Mouse (Mus musculus): Measurements from ENCODE around the gene Tsku.
A peak's percentile ranks its signal among the peaks of the same experiment; 100 is the strongest.

Gene Tsku

GRCm38 (mm10) chr7:98323288-98324019, 37.7 kb downstream of the Tsku start:
- no peak for DNase-seq

GRCm38 (mm10) chr7:98322415-98322814, 38.7 kb downstream of the Tsku start:
- no peak for DNase-seq

GRCm38 (mm10) chr7:98321083-98321482, 40.0 kb downstream of the Tsku start, which contains the start of gene Acer3:
Gene Acer3 (minus strand): TSS chr7:98321208.
- DNase-seq: no peak

- DNase-seq: no peak
Observed at GRCm38 (mm10) chr7:98320006-98320556, 41.0 kb downstream of the Tsku start.

GRCm38 (mm10) chr7:98316568-98316967, 44.6 kb downstream of the Tsku start:
- DNase-seq: no peak

GRCm38 (mm10) chr7:98315087-98315486, 46.0 kb downstream of the Tsku start:
- DNase-seq: no peak

- no peak for DNase-seq
Observed at GRCm38 (mm10) chr7:98312185-98312920, 48.8 kb downstream of the Tsku start.

GRCm38 (mm10) chr7:98310266-98310665, 50.9 kb downstream of the Tsku start:
- no peak for DNase-seq

GRCm38 (mm10) chr7:98309219-98310030, 51.7 kb downstream of the Tsku start:
- DNase-seq: peak; percentile 93

GRCm38 (mm10) chr7:98308607-98309218, 52.4 kb downstream of the Tsku start:
- no peak for DNase-seq

GRCm38 (mm10) chr7:98307921-98308606, 53.1 kb downstream of the Tsku start:
- no peak for DNase-seq

- no peak for DNase-seq
Observed at GRCm38 (mm10) chr7:98307411-98307810, 53.7 kb downstream of the Tsku start.

Measured in cerebellum, adult 9-11 months (tissue).